Mouse (Mus musculus): ENCODE results near the gene Ankra2.

Ankra2 gene

GRCm38 (mm10) chr13:98262636-98263457, at the start of gene Ankra2, which contains the start of gene Utp15:
TSS of gene Ankra2 (plus strand) at chr13:98263074.
TSS of gene Utp15 (minus strand) at chr13:98263041.
- DNase-seq, result peak; percentile 98 to 99

- peak; percentile 31 to 49 for DNase-seq
Measured at GRCm38 (mm10) chr13:98222848-98223247, 40.0 kb upstream of the Ankra2 start.

GRCm38 (mm10) chr13:98226225-98226624, 36.6 kb upstream of the Ankra2 start:
- DNase-seq, result no peak

- no peak for DNase-seq
Measured at GRCm38 (mm10) chr13:98230511-98230910, 32.4 kb upstream of the Ankra2 start.

GRCm38 (mm10) chr13:98235451-98235850, 27.4 kb upstream of the Ankra2 start:
- no peak for DNase-seq

GRCm38 (mm10) chr13:98239978-98240641, 22.8 kb upstream of the Ankra2 start:
- peak; percentile 36 to 75 for DNase-seq

- DNase-seq, result no peak
Measured at GRCm38 (mm10) chr13:98241531-98242282, 21.2 kb upstream of the Ankra2 start.

- DNase-seq, result peak in 1 of 2 experiments; percentile 32
Measured at GRCm38 (mm10) chr13:98244571-98245350, 18.1 kb upstream of the Ankra2 start.

- no peak for DNase-seq
Measured at GRCm38 (mm10) chr13:98245386-98245785, 17.5 kb upstream of the Ankra2 start.

GRCm38 (mm10) chr13:98249594-98249993, 13.3 kb upstream of the Ankra2 start:
- no peak for DNase-seq

GRCm38 (mm10) chr13:98254921-98255320, 8.0 kb upstream of the Ankra2 start:
- DNase-seq, result no peak

GRCm38 (mm10) chr13:98263458-98263987, 649 bp downstream of the Ankra2 start:
- DNase-seq, result no peak

- DNase-seq, result no peak
Measured at GRCm38 (mm10) chr13:98264111-98264510, 1.2 kb downstream of the Ankra2 start.

- DNase-seq, result no peak
Measured at GRCm38 (mm10) chr13:98274023-98274422, 11.1 kb downstream of the Ankra2 start.

GRCm38 (mm10) chr13:98275646-98276045, 12.8 kb downstream of the Ankra2 start:
- no peak for DNase-seq

GRCm38 (mm10) chr13:98276253-98276652, 13.4 kb downstream of the Ankra2 start:
- no peak for DNase-seq

GRCm38 (mm10) chr13:98277501-98277900, 14.6 kb downstream of the Ankra2 start:
- DNase-seq, result no peak

- DNase-seq, result no peak
Measured at GRCm38 (mm10) chr13:98279686-98280085, 16.8 kb downstream of the Ankra2 start, which contains the start of gene Gm21976. TSS of gene Gm21976 (plus strand) at chr13:98279887.

GRCm38 (mm10) chr13:98280990-98281650, 18.2 kb downstream of the Ankra2 start:
- no peak for DNase-seq

GRCm38 (mm10) chr13:98290719-98291118, 27.8 kb downstream of the Ankra2 start:
- no peak for DNase-seq

- DNase-seq, result no peak
Measured at GRCm38 (mm10) chr13:98291712-98292111, 28.8 kb downstream of the Ankra2 start.

GRCm38 (mm10) chr13:98296072-98296471, 33.2 kb downstream of the Ankra2 start:
- no peak for DNase-seq
